Mouse (Mus musculus) lung, adult 2 months (tissue): Measurements from ENCODE around the gene Actr10.

ENCODE experiments used
- CTCF ChIP-seq: fragments of 200-500 bp; IDR thresholded peaks from 2 replicates; pipeline ENCODE4 v1.5.1; 2011; ENCODE audit warnings: mild to moderate bottlenecking, low read length, control low read depth; ENCODE audit not compliant: insufficient read depth
- POLR2A ChIP-seq: fragments of 200-500 bp; IDR thresholded peaks from 2 replicates; pipeline ENCODE4 v1.6.1; 2011; ENCODE audit warnings: low read depth, mild to moderate bottlenecking, control low read depth, low read length, borderline replicate concordance; ENCODE audit errors: extremely low read depth

DNA sequence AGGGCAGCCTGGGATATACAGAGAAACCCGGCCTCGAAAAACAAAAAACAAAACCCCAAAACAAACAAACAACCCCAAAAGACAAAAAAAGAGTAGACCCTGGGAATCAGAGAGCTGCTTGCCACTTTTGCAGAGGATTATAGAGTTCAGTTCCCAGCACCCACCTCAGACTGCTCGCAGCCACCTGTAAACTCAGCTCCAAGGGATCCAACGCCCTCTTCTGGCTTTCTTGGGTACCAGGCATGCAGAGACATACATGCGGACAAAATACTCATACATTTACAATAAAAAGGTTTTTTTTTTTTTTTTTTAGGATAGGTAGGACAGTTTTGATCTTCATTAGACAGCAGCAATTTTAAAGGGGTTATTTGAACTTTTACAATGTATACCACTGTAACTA lies 59.6 kb downstream of the Actr10 start:
- TF ChIP-seq CTCF = no peak
- TF ChIP-seq POLR2A = no peak
